Mouse (Mus musculus): ENCODE results near the gene Camkk1.

DNA sequence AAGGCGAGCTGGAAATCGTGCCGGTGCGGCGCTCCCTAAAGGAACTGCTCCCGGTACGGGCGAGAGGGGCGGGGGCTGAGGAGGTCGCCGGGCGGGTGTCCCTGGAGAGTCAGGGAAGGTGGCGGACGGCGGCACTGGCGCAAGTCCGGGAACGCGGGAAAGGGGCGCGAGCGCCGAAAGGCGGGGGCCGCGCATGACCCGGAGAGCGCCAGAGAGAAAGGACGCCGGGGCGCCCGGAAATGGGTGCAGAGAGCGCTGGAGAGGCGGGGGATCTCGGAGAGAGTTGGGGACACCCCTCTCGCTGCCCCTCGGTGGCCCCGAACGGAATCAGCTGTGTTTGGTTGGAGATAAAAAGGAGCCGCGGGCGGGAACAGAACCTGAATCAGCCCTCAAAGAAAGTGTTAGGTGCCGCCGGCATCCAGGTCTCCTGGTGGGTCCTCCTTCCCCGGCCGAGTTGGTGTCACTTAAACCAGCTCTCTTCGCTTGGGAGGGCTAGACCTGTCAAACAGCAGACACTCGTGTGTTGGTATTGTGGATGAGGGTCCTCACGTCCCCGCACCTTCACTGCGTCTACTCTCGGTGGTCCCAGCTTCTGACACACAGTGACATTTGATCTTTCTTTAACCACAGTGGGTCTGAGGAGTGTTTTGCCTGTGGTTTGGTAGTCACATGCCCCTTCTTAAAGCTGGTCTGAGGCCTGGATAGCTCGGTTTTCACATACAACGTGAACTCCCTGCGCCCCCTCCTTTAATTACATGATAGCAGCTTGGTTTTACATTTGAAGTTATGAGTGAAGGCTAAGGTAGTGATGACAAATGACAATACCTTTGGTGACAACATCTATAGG is 29.4 kb downstream of the Camkk1 start:
- TF ChIP-seq CTCF (IDR thresholded peaks at IDR 0.05; ENCODE audit: borderline replicate concordance, extremely low read depth, insufficient read depth, insufficient read length) (no peak), POLR2A (IDR thresholded peaks at IDR 0.05; ENCODE audit: borderline replicate concordance, extremely low read depth, insufficient read depth, insufficient read length, poor library complexity, severe bottlenecking) (no peak)

Measured in brain, embryonic 14.5 days (tissue).